In genomic region chr9:45252395-45252794, GRCm38 (mm10) we compare ENCODE assay signal across 31 mouse cellular contexts. TPM values are rescaled to one million over a fixed set of nuclear protein-coding genes. Genes with fewer than 3 reads are reported as not detected.
DNase-seq lines count a peak whose midpoint lies in the region; ATAC-seq lines count a peak whose summit lies in the region.
"Had no signal": no experiment of that assay in that cellular context is flagged by ENCODE, and none has a peak within 500 bp of the region (broad histone marks: within the 10 kb centered on the region; RNA-seq: fewer than 3 reads in every experiment).

No protein-coding gene starts in this region.

- 76% methylated on average over 6 of the region's 6 CpGs for WGBS in hindbrain, embryonic 11.5 days

- H3K4me1 ChIP-seq in hindbrain, embryonic 11.5 days (replicated peaks; ENCODE audit: control insufficient read depth, insufficient read depth, low read length) = no peaks in the 10 kb centered on the region
- H3K4me1 ChIP-seq: embryonic facial prominence, embryonic 13.5 days; forebrain, embryonic 12.5 days; kidney, embryonic 15.5 days; limb, embryonic 15.5 days; midbrain, embryonic 13.5 days; neural tube, embryonic 12.5 days had no signal

- ATAC-seq in granulocyte monocyte progenitor cell, adult 5-6 weeks (replicated peaks; ENCODE audit: poor library complexity, severe bottlenecking) = peak; percentile 28
- ATAC-seq in megakaryocyte progenitor cell, adult 5-6 weeks (replicated peaks; ENCODE audit: poor library complexity) = 0 out of 2 replicates have a peak, but pooled peaks have one; percentile 14
- ATAC-seq in hindbrain, embryonic 11.5 days (ENCODE audit: low FRiP score) = no peak
- ATAC-seq: hindbrain, postnatal 0 days; midbrain, embryonic 13.5 days; Patski had no signal

- H3K36me3 ChIP-seq in hindbrain, embryonic 11.5 days (ENCODE audit: control insufficient read depth, insufficient read depth, low read length) = no peaks in the 10 kb centered on the region
- H3K36me3 ChIP-seq: embryonic facial prominence, embryonic 13.5 days; forebrain, embryonic 12.5 days; heart, embryonic 12.5 days; hindbrain, embryonic 10.5 days; kidney, embryonic 15.5 days; limb, embryonic 15.5 days; midbrain, embryonic 13.5 days; neural tube, embryonic 12.5 days had no signal

- no peaks in the 10 kb centered on the region for H3K9me3 ChIP-seq in hindbrain, embryonic 11.5 days (ENCODE audit: control insufficient read depth, low read length)
- H3K9me3 ChIP-seq: embryonic facial prominence, embryonic 13.5 days; forebrain, embryonic 12.5 days; heart, embryonic 12.5 days; hindbrain, embryonic 10.5 days; kidney, embryonic 15.5 days; limb, embryonic 15.5 days; midbrain, embryonic 13.5 days; neural tube, embryonic 12.5 days had no signal

- no peak overlapping the region for H3K27ac ChIP-seq in hindbrain, embryonic 11.5 days (ENCODE audit: low read depth, low read length)
- H3K27ac ChIP-seq: embryonic facial prominence, embryonic 13.5 days; forebrain, embryonic 12.5 days; gastrocnemius, adult 2 months; hindbrain, postnatal 0 days; kidney, embryonic 15.5 days; limb, embryonic 15.5 days; midbrain, embryonic 13.5 days; neural tube, embryonic 12.5 days had no signal

- H3K4me3 ChIP-seq in hindbrain, embryonic 11.5 days (ENCODE audit: low read depth, low read length) = no peak overlapping the region
- H3K4me3 ChIP-seq: embryonic facial prominence, embryonic 13.5 days; erythroblast, embryonic 14.5 days; forebrain, embryonic 12.5 days; gastrocnemius, adult 2 months; heart, embryonic 12.5 days; hindbrain, embryonic 10.5 days; kidney, embryonic 15.5 days; limb, embryonic 15.5 days; midbrain, embryonic 13.5 days; neural tube, embryonic 12.5 days had no signal

- H3K4me2 ChIP-seq in hindbrain, embryonic 11.5 days (replicated peaks; ENCODE audit: low read depth, low read length) = no peak overlapping the region
- H3K4me2 ChIP-seq: embryonic facial prominence, embryonic 13.5 days; forebrain, embryonic 12.5 days; heart, embryonic 12.5 days; kidney, embryonic 15.5 days; limb, embryonic 15.5 days; midbrain, embryonic 13.5 days; neural tube, embryonic 12.5 days had no signal

- H3K27me3 ChIP-seq in hindbrain, embryonic 11.5 days (ENCODE audit: control insufficient read depth, insufficient read depth, low read length) = no peaks in the 10 kb centered on the region
- H3K27me3 ChIP-seq: kidney, embryonic 15.5 days; limb, embryonic 15.5 days; midbrain, embryonic 13.5 days; neural tube, embryonic 12.5 days had no signal

- no peak overlapping the region for H3K9ac ChIP-seq in hindbrain, embryonic 11.5 days (ENCODE audit: low read depth, low read length)
- H3K9ac ChIP-seq: embryonic facial prominence, embryonic 13.5 days; forebrain, embryonic 12.5 days; heart, embryonic 12.5 days; kidney, embryonic 15.5 days; limb, embryonic 15.5 days; midbrain, embryonic 13.5 days; neural tube, embryonic 12.5 days had no signal

- peak; percentile 32 for DNase-seq in 416B (ENCODE audit: low read depth)
- peak; percentile 44 for DNase-seq in CD4-positive, CD25-positive, alpha-beta regulatory T cell, adult 2 months (ENCODE audit: low read depth, low spot score)
- no peak for DNase-seq in layer of hippocampus, adult 11-12 months (ENCODE audit: low spot score)
- DNase-seq in hindbrain, embryonic 11.5 days (ENCODE audit: low spot score) = no peak
- DNase-seq in ovary, adult 18-20 months (ENCODE audit: low spot score) = no peak
- DNase-seq: adrenal gland, postnatal 36 days; cerebellum, adult 18-20 months; cerebellum, postnatal 25 days; embryo, embryonic 11 days; gastrocnemius, adult 2 months; heart, postnatal 10 days; kidney, adult 11 months; kidney, postnatal 36 days; left cerebral cortex, postnatal 4 days; retina, postnatal 1 day had no signal

RNA-seq across cellular contexts. Expression of gene Il10ra, which starts 16.6 kb away (rescaled TPM):
- 6.7 and 9.6 TPM in 2 replicates for total RNA-seq in granulocyte monocyte progenitor cell, adult 5-6 weeks (2014; fragmentation: Nextera tagmentation)
- 7.6 and 9.8 TPM in 2 replicates for total RNA-seq in granulocyte monocyte progenitor cell, adult 5-6 weeks (2017)
- 2.9 and 3.9 TPM in 2 replicates for total RNA-seq in megakaryocyte progenitor cell, adult 5-6 weeks (2015)
- 8.1 and 9.2 TPM in 2 replicates for total RNA-seq in megakaryocyte progenitor cell, adult 5-6 weeks (2017)
- polyA plus RNA-seq in hindbrain, embryonic 11.5 days (2014; fragmentation: Nextera tagmentation; extraction: Ambion mirVana) = 0.49 and 0.51 TPM in 2 replicates
- polyA plus RNA-seq: C2C12, Patski had no signal

RNA-seq across cellular contexts. Expression of gene Tmprss4, which starts 48.5 kb away (rescaled TPM):
- total RNA-seq in granulocyte monocyte progenitor cell, adult 5-6 weeks (2014; fragmentation: Nextera tagmentation) = not detected in 2 replicates
- not detected in 2 replicates for total RNA-seq in granulocyte monocyte progenitor cell, adult 5-6 weeks (2017)
- total RNA-seq in megakaryocyte progenitor cell, adult 5-6 weeks (2015) = 0.05 TPM in 1 of 2 replicates, not detected in the other
- total RNA-seq in megakaryocyte progenitor cell, adult 5-6 weeks (2017) = 0.41 TPM in 1 of 2 replicates, not detected in the other
- polyA plus RNA-seq in hindbrain, embryonic 11.5 days (2014; fragmentation: Nextera tagmentation; extraction: Ambion mirVana) = 0.15 TPM in 1 of 2 replicates, not detected in the other
- total RNA-seq: adrenal gland, adult 18-20 months; adrenal gland, postnatal 36 days; gastrocnemius, adult 2 months; heart, postnatal 10 days; layer of hippocampus, postnatal 14 days; left cerebral cortex, postnatal 4 days had no signal
- polyA plus RNA-seq: C2C12; erythroblast, embryonic 14.5 days; heart, embryonic 12.5 days; hindbrain, embryonic 10.5 days; hindbrain, postnatal 0 days; midbrain, embryonic 13.5 days; Patski had no signal

Comparison
In these comparisons a context has a peak if more than half of its experiments do, and no peak if none do; other contexts are left out.
1. DNase-seq: peak in 416B (single experiment) and CD4-positive, CD25-positive, alpha-beta regulatory T cell, adult 2 months (single experiment); none in layer of hippocampus, adult 11-12 months (single experiment), hindbrain, embryonic 11.5 days (single experiment) and ovary, adult 18-20 months (single experiment).